Mouse (Mus musculus): ENCODE measurements around the gene Rars2.

- TF ChIP-seq MXI1 (IDR thresholded peaks at IDR 0.05; ENCODE audit: low read depth, low read length) (no peak), TCF12 (IDR thresholded peaks at IDR 0.05; ENCODE audit: low read depth, low read length) (no peak), MAZ (IDR thresholded peaks at IDR 0.05; ENCODE audit: low read depth, low read length) (no peak), POLR2A (IDR thresholded peaks at IDR 0.05; ENCODE audit: control insufficient read depth in 1 of 2, insufficient read depth in 1 of 2, low read depth in 1 of 2, low read length in 2 of 2, poor library complexity in 1 of 2) (no peak), ZKSCAN1 (IDR thresholded peaks at IDR 0.05; ENCODE audit: low read depth, low read length) (no peak), MAFK (IDR thresholded peaks at IDR 0.05; ENCODE audit: borderline replicate concordance, low read depth, low read length) (no peak)
Observed at GRCm38 (mm10) chr4:34680530-34680929, 65.8 kb downstream of the Rars2 start.

Data from MEL (cell line).